Mouse (Mus musculus): ENCODE measurements around the gene Vmn1r100.
"Not testable (repeated sequence)": the region's sequence is repeated elsewhere in the genome, so short reads cannot be mapped to it uniquely, and the experiment has no call there.

The Vmn1r100 gene

DNA sequence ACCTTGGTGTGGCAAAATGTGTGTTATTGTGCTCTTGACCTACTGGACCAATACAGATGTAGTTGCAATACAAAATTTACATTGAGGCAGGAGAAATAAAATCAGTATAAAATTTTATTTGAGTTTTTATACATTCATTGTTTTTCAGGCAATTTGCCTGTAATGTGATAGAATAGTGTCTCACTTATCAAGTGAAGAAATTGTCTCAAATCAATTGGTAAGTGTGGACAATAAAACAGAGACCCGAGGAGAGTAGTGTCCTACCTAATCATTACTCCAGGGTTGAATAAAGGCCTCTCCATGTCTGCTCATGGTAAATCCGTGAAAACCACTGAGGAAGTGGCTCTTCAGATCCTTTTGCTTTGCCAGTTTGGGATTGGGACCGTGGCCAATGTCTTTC, at the start of gene Vmn1r100:
Vmn1r100 (plus strand) TSS at position 301 of the 400 bp plus-strand sequence.
- DNase-seq, result not testable (repeated sequence)

DNA sequence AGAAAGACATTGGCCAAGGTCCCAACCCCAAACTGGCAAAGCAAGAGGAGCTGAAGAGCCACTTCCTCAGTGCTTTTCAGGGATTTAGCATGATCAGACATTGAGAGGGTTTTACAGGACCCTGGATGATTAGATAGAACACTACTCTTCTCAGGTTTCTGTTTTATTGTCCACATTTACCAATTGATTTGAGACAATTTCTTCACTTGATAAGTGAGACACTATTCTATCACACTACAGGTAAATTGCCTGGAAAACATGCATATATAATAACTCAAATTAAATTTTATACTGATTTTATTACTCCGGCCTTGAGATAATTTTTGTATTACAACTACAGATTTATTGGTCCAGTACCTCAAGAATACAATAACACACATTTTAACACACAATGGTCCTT, 42.4 kb upstream of the Vmn1r100 start, which contains the start of gene Gm5728:
Gm5728 (minus strand) TSS at position 101 of the 400 bp plus-strand sequence.
- DNase-seq, result not testable (repeated sequence)

DNA sequence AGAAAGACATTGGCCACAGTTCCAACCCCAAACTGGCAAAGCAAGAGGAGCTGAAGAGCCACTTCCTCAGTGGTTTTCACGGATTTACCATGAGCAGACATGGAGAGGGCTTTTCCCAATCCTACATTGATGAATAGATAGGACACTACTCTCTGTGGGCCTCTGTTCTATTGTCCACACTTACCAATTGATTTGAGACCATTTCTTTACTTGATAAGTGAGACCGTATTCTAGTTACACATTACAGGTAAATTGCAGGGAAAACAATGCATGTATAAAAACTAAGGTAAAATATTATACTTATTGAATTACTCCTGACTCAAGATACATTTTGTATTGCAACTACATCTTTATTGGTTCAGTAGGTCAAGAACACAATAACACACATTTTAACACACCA, 24.8 kb downstream of the Vmn1r100 start, which contains the start of gene Vmn1r101:
Vmn1r101 (minus strand) TSS at position 101 of the 400 bp plus-strand sequence.
- DNase-seq, result not testable (repeated sequence)
